Mouse (Mus musculus) embryonic facial prominence, embryonic 11.5 days (tissue): ENCODE results near the gene Ggt1. TPM values are rescaled to one million over a fixed set of nuclear protein-coding genes. Genes with fewer than 3 reads are reported as not detected.

Experiments
- ATAC-seq: fragments of 200-750 bp; cut with Nextera tagmentation; replicated peaks from 2 replicates; pipeline ENCODE4 v1.8.0; 2017; ENCODE audit warnings: low read depth; ENCODE audit not compliant: insufficient number of reproducible peaks, low FRiP score, low TSS enrichment
- DNase-seq: peaks from one replicate; pipeline ENCODE4 v3.0.0-alpha.2; 2015; ENCODE audit warnings: low spot score
- H3K27ac ChIP-seq: fragments of 300-500 bp; sonication (generic); replicated peaks from 2 replicates; pipeline ENCODE4 v1.5.1; 2014; ENCODE audit warnings: mild to moderate bottlenecking, low read depth, low read length, control low read depth
- H3K27me3 ChIP-seq: fragments of 300-500 bp; sonication (generic); 2 replicates; pipeline ENCODE4 v1.6.1; 2014; ENCODE audit warnings: mild to moderate bottlenecking, low read length, moderate library complexity, mixed read lengths; ENCODE audit not compliant: control insufficient read depth, insufficient read depth
- H3K36me3 ChIP-seq: fragments of 300-500 bp; sonication (generic); replicated peaks from 2 replicates; pipeline ENCODE4 v1.6.1; 2014; ENCODE audit warnings: low read depth, mild to moderate bottlenecking, low read length, moderate library complexity, mixed read lengths; ENCODE audit not compliant: control insufficient read depth, insufficient read depth
- H3K4me1 ChIP-seq: fragments of 300-500 bp; sonication (generic); 2 replicates; pipeline ENCODE4 v1.6.1; 2014; ENCODE audit warnings: low read length, mixed read lengths; ENCODE audit not compliant: control insufficient read depth, insufficient read depth
- H3K4me2 ChIP-seq: fragments of 300-500 bp; sonication (generic); 2 replicates; pipeline ENCODE4 v1.6.1; 2014; ENCODE audit warnings: low read depth, mild to moderate bottlenecking, control low read depth, low read length, moderate library complexity
- H3K4me3 ChIP-seq: fragments of 300-500 bp; sonication (generic); 2 replicates; pipeline ENCODE4 v1.5.1; 2014; ENCODE audit warnings: low read depth, low read length, control low read depth
- H3K9ac ChIP-seq: fragments of 300-500 bp; sonication (generic); replicated peaks from 2 replicates; pipeline ENCODE4 v1.6.1; 2014; ENCODE audit warnings: mild to moderate bottlenecking, control low read depth, low read length
- H3K9me3 ChIP-seq: fragments of 300-500 bp; sonication (generic); replicated peaks from 2 replicates; pipeline ENCODE4 v1.6.1; 2016; ENCODE audit warnings: mild to moderate bottlenecking, low read length, inconsistent platforms, mixed read lengths; ENCODE audit not compliant: control insufficient read depth
- WGBS: fragments of 180-500 bp; shearing (Covaris S2); extraction: QIAGEN DNeasy Blood & Tissue Kit; methylation state at CpG from one replicate; pipeline ENCODE4 v1.1.7; 2014; 5-methylcytosine and 5-hydroxymethylcytosine counted together
- polyA plus RNA-seq: library from polyadenylated mRNA; unstranded; fragments of >200 nt; fragmentation: Nextera tagmentation; extraction: Ambion mirVana; gene quantifications from 2 replicates; pipeline ENCODE4 v1.2.1, GENCODE M21; 2014

Gene Ggt1
- 0.55 and 3.0 TPM in 2 replicates for polyA plus RNA-seq

DNA sequence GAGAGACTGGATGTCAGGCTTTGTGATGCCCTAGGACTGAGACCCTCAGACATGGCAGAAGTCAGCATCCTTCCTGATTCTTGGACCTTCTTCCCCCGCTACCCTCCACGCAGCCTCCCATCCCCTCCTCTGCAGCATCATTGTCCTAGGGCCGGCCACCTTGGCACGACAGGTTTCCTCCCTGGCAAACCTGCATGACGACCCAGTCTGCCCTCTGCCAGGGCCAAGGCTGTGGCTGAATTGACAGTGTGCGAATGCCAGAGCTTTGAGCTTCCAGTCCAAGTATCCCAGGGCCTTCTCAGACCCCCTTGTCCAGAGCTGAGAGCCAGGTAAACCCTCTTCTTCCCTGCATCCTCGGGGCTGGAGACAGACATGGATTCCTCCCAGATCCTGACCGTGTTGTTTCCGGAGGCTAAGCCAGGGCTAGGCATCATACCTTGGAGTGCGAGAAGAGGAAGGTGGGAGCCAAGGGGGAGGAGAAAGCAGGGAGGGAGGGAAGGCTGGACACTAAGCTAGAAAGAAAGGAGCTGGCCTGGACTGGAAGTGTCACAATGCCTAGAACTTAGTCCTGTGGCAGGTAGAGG is at the start of gene Ggt1:
TSS of gene Ggt1 (plus strand) at position 534 of the 584 bp plus-strand sequence.
- Histone ChIP-seq H3K9ac (no peak within 1 kb of the TSS; the same call in 1 of the 2 replicates), H3K4me1 (peaks cover 12% of the 10 kb centered on the region), H3K9me3 (no peaks in the 10 kb centered on the region), H3K4me2 (peak within 1 kb of the TSS; percentile 97; the same call in 1 of the 2 replicates), H3K4me3 (no peak within 1 kb of the TSS), H3K36me3 (no peaks in the 10 kb centered on the region), H3K27ac (no peak within 1 kb of the TSS), H3K27me3 (peaks cover 10% of the 10 kb centered on the region)
- no peak for ATAC-seq
- WGBS, result 41% methylated on average over 10 of the region's 10 CpGs
- DNase-seq, result no peak

DNA sequence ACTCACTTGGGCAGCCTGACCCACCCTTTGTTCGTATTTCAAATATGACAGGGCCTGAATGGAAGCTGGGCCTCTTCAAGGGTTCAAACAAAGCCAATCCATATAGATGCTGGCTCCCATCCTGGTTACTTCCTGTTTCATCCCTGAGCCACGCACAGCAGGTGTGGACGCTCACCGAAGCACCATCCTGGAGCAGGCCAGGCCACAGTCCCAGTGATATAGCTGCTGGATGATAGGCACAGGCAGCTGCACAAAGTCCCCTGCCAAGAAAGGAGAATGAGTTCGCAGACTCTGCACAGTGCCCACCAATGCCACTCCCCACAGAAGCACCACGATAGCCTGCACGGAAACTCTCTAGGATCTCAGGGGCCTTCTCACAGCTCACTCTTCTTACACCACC is 49.5 kb upstream of the Ggt1 start:
- WGBS, result 94% methylated on average over 7 of the region's 7 CpGs
- Histone ChIP-seq H3K27me3 (no peaks in the 10 kb centered on the region), H3K4me1 (peaks cover 8% of the 10 kb centered on the region), H3K27ac (no peak overlapping the region), H3K9ac (no peak overlapping the region), H3K4me3 (no peak overlapping the region), H3K36me3 (peaks cover 12% of the 10 kb centered on the region), H3K9me3 (no peaks in the 10 kb centered on the region), H3K4me2 (no peak overlapping the region)
- DNase-seq, result no peak
- no peak for ATAC-seq

DNA sequence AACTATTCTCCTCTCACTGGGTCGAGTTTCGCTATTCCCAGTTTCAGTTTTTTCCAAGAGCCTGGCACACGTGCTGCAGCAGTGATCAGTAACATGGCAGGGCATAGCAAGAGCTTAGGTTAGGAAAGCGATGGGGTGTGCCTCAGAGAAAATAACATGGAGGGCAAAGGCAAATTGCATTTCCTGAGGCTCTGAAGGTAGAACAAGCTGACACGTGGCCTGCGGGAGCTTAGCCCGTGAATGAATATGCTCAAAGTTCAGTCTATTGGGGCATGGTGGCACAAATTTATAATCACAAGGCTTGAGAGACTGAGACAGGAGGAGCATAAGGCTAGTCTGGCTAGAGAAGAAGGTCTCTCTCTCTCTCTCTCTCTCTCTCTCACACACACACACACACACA is 48.6 kb upstream of the Ggt1 start:
- ATAC-seq (no peak), DNase-seq (no peak)
- H3K4me1 ChIP-seq, result peaks cover 8% of the 10 kb centered on the region
- H3K27me3 ChIP-seq, result no peaks in the 10 kb centered on the region
- H3K9me3 ChIP-seq, result no peaks in the 10 kb centered on the region
- H3K36me3 ChIP-seq, result peaks cover 12% of the 10 kb centered on the region
- H3K4me3 ChIP-seq, result no peak overlapping the region
- no peak overlapping the region for H3K4me2 ChIP-seq
- WGBS, result 89% methylated on average over 7 of the region's 7 CpGs
- no peak overlapping the region for H3K27ac ChIP-seq
- H3K9ac ChIP-seq, result no peak overlapping the region

DNA sequence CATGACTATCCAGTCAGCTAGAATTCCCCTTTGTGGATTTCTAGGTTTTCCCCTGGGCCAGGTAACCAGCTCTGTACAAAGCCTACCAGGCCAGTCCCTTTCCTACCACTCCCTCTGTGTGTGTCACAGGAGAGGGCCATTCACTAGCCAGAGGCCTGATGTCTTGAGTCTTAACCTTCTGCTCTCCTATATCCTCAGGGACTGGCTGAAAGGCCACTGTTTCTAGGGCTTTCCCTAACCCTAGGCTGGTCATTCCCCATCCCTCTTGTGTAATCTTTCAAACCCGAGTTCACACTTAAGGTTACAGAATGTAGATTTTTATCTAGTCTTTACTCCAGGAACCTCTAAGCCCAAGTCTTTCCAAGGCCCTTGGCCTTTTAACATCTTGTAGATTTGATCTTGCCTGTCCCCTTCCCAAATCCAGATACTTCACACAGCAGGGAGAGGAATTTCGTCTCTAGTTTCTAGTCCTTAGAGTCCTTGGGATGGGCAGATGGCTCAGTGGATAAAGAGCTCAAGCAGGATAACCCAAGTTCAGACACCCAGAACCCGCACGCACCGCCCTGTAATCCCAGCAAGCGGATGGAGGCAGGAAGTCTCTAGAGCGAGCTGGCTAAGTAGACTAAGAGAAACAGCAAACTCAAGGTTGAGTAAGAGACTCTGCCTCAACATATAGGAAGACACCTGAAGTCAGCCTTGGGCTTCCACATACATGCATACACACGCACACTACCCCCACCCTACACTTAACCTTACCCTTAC is 47.9 kb upstream of the Ggt1 start:
- 92% methylated on average over 8 of the region's 8 CpGs for WGBS
- H3K9ac ChIP-seq, result no peak overlapping the region
- H3K27ac ChIP-seq, result no peak overlapping the region
- no peak for DNase-seq
- no peak overlapping the region for H3K4me2 ChIP-seq
- H3K27me3 ChIP-seq, result no peaks in the 10 kb centered on the region
- H3K4me3 ChIP-seq, result no peak overlapping the region
- H3K9me3 ChIP-seq, result no peaks in the 10 kb centered on the region
- no peak for ATAC-seq
- H3K36me3 ChIP-seq, result peaks cover 10% of the 10 kb centered on the region
- peaks cover 8% of the 10 kb centered on the region for H3K4me1 ChIP-seq

DNA sequence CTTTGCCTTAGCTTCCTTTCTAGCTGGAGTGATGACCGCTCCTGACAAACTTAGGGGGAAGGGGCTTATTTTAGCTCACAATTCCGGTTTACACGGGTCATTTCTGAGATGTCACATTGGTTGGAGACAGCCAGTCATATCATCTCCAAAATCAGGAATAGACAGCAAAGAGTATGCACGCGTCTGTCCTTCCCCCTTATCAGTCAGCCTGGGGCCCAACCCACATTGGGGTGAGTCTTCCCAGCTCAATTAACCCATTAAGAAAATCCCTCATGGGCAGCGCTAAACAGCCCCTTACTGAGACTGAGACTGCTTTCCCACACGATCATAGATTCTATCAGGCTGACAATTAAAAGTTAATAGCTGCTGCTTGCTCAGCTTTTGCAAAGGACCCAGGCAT is 47.0 kb upstream of the Ggt1 start:
- no peak overlapping the region for H3K27ac ChIP-seq
- H3K9ac ChIP-seq, result no peak overlapping the region; the same call in 1 of the 2 replicates
- 69% methylated on average over 7 of the region's 7 CpGs for WGBS
- no peak overlapping the region for H3K4me2 ChIP-seq
- peaks cover 7% of the 10 kb centered on the region for H3K36me3 ChIP-seq
- no peak for ATAC-seq
- H3K9me3 ChIP-seq, result no peaks in the 10 kb centered on the region
- H3K4me1 ChIP-seq, result peaks cover 8% of the 10 kb centered on the region
- no peak for DNase-seq
- H3K27me3 ChIP-seq, result no peaks in the 10 kb centered on the region
- no peak overlapping the region for H3K4me3 ChIP-seq

DNA sequence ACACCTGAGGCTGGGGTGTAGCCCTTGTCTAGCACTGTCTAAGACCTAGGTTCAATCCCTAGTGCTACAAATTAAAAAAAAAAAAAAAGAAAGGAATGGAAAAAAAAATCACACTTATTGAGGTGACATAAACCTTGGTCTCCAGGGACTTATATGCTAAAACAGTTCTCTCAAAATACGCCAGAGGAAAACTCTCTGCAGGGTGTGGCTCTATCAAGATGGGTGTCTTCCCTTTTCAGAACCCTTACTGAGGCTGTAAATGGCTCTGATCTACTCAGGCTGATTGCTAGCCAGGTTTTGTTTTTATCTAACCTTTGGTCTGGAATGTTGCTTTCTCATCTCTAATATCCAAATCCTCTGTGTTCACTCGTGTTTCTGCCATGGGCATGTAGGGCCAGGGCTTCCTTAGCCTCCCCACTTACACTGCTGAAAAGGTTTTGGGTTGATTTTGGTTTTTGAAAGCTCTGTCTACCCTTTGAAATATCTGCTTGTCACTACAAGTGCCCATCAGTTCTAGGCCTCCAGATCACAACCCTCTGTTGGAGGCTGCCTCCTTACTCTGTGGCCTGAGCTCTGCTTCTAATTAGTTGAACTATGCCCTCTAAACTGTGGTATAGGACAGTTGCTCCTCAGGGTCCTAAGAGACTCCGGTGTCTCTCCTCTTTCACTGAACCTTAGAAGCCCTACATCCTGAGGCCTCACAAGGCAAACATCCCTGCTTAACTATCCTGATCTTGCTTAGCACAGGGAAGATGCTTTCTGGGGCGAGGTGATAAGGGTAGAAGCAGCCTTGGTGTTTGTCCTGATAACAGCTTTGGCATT is 46.0 kb upstream of the Ggt1 start:
- no peak for ATAC-seq
- H3K4me2 ChIP-seq, result peak overlapping the region; percentile 17; the same call in 1 of the 2 replicates
- peak overlapping the region; percentile 6; the same call in 1 of the 2 replicates for H3K9ac ChIP-seq
- no peak overlapping the region for H3K27ac ChIP-seq
- WGBS, result 57% methylated on average over 4 of the region's 4 CpGs
- H3K27me3 ChIP-seq, result no peaks in the 10 kb centered on the region
- peak; percentile 18 for DNase-seq
- H3K36me3 ChIP-seq, result peaks cover 3% of the 10 kb centered on the region
- peaks cover 8% of the 10 kb centered on the region for H3K4me1 ChIP-seq
- peak overlapping the region; percentile 76; the same call in 1 of the 2 replicates for H3K4me3 ChIP-seq
- H3K9me3 ChIP-seq, result no peaks in the 10 kb centered on the region

DNA sequence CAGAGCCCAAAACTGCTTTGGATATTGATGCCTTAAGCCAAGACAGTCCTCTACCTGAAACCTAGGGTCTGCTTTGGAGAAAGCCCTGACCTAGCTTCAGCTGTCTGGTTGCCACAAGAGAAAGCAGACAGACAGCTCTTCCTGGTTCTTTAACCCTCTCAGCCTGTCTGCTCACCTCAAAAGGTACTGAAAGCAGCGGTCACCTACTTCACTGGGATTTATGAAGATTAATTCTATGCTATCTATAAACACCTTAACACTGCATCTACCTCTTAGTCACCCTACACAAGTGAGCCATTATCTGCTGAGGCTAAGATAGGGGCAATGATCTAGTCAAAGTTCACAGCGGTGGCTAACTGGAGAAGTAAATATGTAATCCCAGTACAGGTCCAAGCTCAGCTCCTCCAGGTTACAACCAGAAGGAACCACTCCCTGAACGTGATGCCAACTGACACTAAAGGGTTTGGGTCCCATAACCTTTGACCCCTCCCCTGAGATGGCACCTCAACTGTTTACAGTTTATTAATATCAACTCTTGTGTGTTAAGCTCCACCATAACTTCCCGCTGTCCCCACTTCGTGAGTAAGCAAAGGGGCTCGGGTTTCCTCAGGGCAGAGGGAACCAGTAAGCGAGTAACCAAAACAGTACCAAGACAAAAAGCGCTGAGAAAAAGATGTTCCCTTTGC is 45.2 kb upstream of the Ggt1 start:
- Histone ChIP-seq H3K4me2 (peak overlapping the region; percentile 86), H3K9me3 (no peaks in the 10 kb centered on the region), H3K4me3 (peak overlapping the region; percentile 76), H3K4me1 (peaks cover 8% of the 10 kb centered on the region), H3K9ac (peak overlapping the region; percentile 87), H3K36me3 (peaks cover 1% of the 10 kb centered on the region), H3K27me3 (no peaks in the 10 kb centered on the region), H3K27ac (no peak overlapping the region)
- WGBS, result 24% methylated on average over 8 of the region's 8 CpGs
- no peak for DNase-seq
- ATAC-seq, result no peak
